Mouse (Mus musculus): ENCODE measurements at regions not wholly inside any gene's neighbourhood (a gene's known extent, or its start where the extent isn't known, plus 50 kb on each side); places are given as distances from the start of the nearest gene placed in this dataset.

- no peak for ATAC-seq (ENCODE audit: low TSS enrichment)
These were observed 1407.6 kb upstream of the Cdh20 start for GRCm38 (mm10) chr1:103360701-103361100.

GRCm38 (mm10) chr1:103372811-103373210 lies 1395.5 kb upstream of the Cdh20 start:
- no peak for ATAC-seq (ENCODE audit: low TSS enrichment)

- ATAC-seq (ENCODE audit: low TSS enrichment): peak; percentile 95
These were observed 1348.2 kb upstream of the Cdh20 start for GRCm38 (mm10) chr1:103420124-103420523.

- ATAC-seq (ENCODE audit: low TSS enrichment): peak; percentile 87
These were observed 1347.2 kb upstream of the Cdh20 start for GRCm38 (mm10) chr1:103420994-103421637.

- no peak for ATAC-seq (ENCODE audit: low TSS enrichment)
These were observed 1346.7 kb upstream of the Cdh20 start for GRCm38 (mm10) chr1:103421638-103422001.

- no peak for ATAC-seq (ENCODE audit: low TSS enrichment)
These were observed 1296.8 kb upstream of the Cdh20 start for GRCm38 (mm10) chr1:103471514-103471913.

- ATAC-seq (ENCODE audit: low TSS enrichment): no peak
These were observed 1264.7 kb upstream of the Cdh20 start for GRCm38 (mm10) chr1:103503464-103504139.
